Mouse (Mus musculus) E14TG2a.4 (cell line): Measurements from ENCODE around the gene Ccdc120.

Experiments
- H3K27me3 ChIP-seq: 2 replicates; pipeline ENCODE4 v1.6.1; 2014; ENCODE audit warnings: low read length, control low read depth; ENCODE audit not compliant: insufficient read depth
- H3K36me3 ChIP-seq: 2 replicates; pipeline ENCODE4 v1.6.1; 2014; ENCODE audit warnings: low read length, control low read depth; ENCODE audit not compliant: insufficient read depth
- H3K4me1 ChIP-seq: replicated peaks from 2 replicates; pipeline ENCODE4 v1.6.1; 2014; ENCODE audit warnings: low read depth, low read length, control low read depth
- H3K4me3 ChIP-seq: replicated peaks from 2 replicates; pipeline ENCODE4 v1.5.1; 2014; ENCODE audit warnings: mild to moderate bottlenecking, low read length
- H3K9me3 ChIP-seq: 2 replicates; pipeline ENCODE4 v1.6.1; 2014; ENCODE audit warnings: low read length, control low read depth
- CTCF ChIP-seq: conservative IDR thresholded peaks from 2 replicates; pipeline ENCODE4 v1.5.1; 2014; ENCODE audit warnings: low read length
- NANOG ChIP-seq: IDR thresholded peaks from 2 replicates; pipeline ENCODE4 v1.6.1; 2014; ENCODE audit warnings: borderline replicate concordance, low read length, mixed read lengths
- POU5F1 ChIP-seq: IDR thresholded peaks from 2 replicates; pipeline ENCODE4 v1.6.1; 2014; ENCODE audit warnings: low read length, borderline replicate concordance

The Ccdc120 gene

GRCm38 (mm10) chrX:7778450-7779244 is 27.9 kb upstream of the Ccdc120 start:
- no peaks in the 10 kb centered on the region for H3K27me3 ChIP-seq
- H3K4me1 ChIP-seq, result peaks cover 37% of the 10 kb centered on the region
- H3K36me3 ChIP-seq, result peaks cover 21% of the 10 kb centered on the region
- H3K9me3 ChIP-seq, result no peaks in the 10 kb centered on the region
- H3K4me3 ChIP-seq, result no peak overlapping the region
- TF ChIP-seq POU5F1 (no peak), NANOG (no peak), CTCF (no peak)

GRCm38 (mm10) chrX:7776329-7777082 is 25.8 kb upstream of the Ccdc120 start:
- peaks cover 42% of the 10 kb centered on the region for H3K36me3 ChIP-seq
- H3K27me3 ChIP-seq, result no peaks in the 10 kb centered on the region
- no peaks in the 10 kb centered on the region for H3K9me3 ChIP-seq
- peaks cover 57% of the 10 kb centered on the region for H3K4me1 ChIP-seq
- TF ChIP-seq POU5F1 (no peak), CTCF (peak; percentile 90)
- no peak overlapping the region for H3K4me3 ChIP-seq

GRCm38 (mm10) chrX:7775501-7776205 is 24.9 kb upstream of the Ccdc120 start:
- TF ChIP-seq POU5F1, result no peak
- TF ChIP-seq NANOG, result no peak
- no peak for TF ChIP-seq CTCF
- no peaks in the 10 kb centered on the region for H3K27me3 ChIP-seq
- no peaks in the 10 kb centered on the region for H3K9me3 ChIP-seq
- no peak overlapping the region for H3K4me3 ChIP-seq
- peaks cover 50% of the 10 kb centered on the region for H3K36me3 ChIP-seq
- peaks cover 66% of the 10 kb centered on the region for H3K4me1 ChIP-seq

- Histone ChIP-seq H3K27me3 (no peaks in the 10 kb centered on the region), H3K4me3 (no peak overlapping the region), H3K4me1 (peaks cover 82% of the 10 kb centered on the region), H3K9me3 (no peaks in the 10 kb centered on the region), H3K36me3 (peaks cover 79% of the 10 kb centered on the region)
- peak; percentile 39 for TF ChIP-seq CTCF
- TF ChIP-seq POU5F1, result no peak
Measured at GRCm38 (mm10) chrX:7772766-7773165, 22.1 kb upstream of the Ccdc120 start.

GRCm38 (mm10) chrX:7769302-7770017 is 18.8 kb upstream of the Ccdc120 start:
- Histone ChIP-seq H3K27me3 (no peaks in the 10 kb centered on the region), H3K36me3 (peaks cover 84% of the 10 kb centered on the region), H3K4me3 (no peak overlapping the region), H3K4me1 (peaks cover 81% of the 10 kb centered on the region), H3K9me3 (no peaks in the 10 kb centered on the region)
- TF ChIP-seq NANOG, result no peak
- TF ChIP-seq CTCF, result 0 out of 2 replicates have a peak, but pooled peaks have one; percentile 1
- no peak for TF ChIP-seq POU5F1

- H3K9me3 ChIP-seq, result no peaks in the 10 kb centered on the region
- TF ChIP-seq CTCF (no peak), POU5F1 (no peak), NANOG (no peak)
- peak overlapping the region; percentile 91 for H3K4me3 ChIP-seq
- no peaks in the 10 kb centered on the region for H3K27me3 ChIP-seq
- peaks cover 49% of the 10 kb centered on the region for H3K36me3 ChIP-seq
- H3K4me1 ChIP-seq, result peaks cover 47% of the 10 kb centered on the region
Measured at GRCm38 (mm10) chrX:7765764-7766163, 15.1 kb upstream of the Ccdc120 start.

- peak overlapping the region; percentile 91 for H3K4me3 ChIP-seq
- no peaks in the 10 kb centered on the region for H3K9me3 ChIP-seq
- no peaks in the 10 kb centered on the region for H3K27me3 ChIP-seq
- peaks cover 44% of the 10 kb centered on the region for H3K36me3 ChIP-seq
- TF ChIP-seq CTCF (no peak), NANOG (no peak), POU5F1 (no peak)
- peaks cover 43% of the 10 kb centered on the region for H3K4me1 ChIP-seq
Measured at GRCm38 (mm10) chrX:7765281-7765670, 14.6 kb upstream of the Ccdc120 start.

GRCm38 (mm10) chrX:7764657-7765280 is 14.1 kb upstream of the Ccdc120 start:
- peak overlapping the region; percentile 91 for H3K4me3 ChIP-seq
- H3K27me3 ChIP-seq, result no peaks in the 10 kb centered on the region
- H3K36me3 ChIP-seq, result peaks cover 39% of the 10 kb centered on the region
- no peaks in the 10 kb centered on the region for H3K9me3 ChIP-seq
- H3K4me1 ChIP-seq, result peaks cover 39% of the 10 kb centered on the region
- TF ChIP-seq NANOG (peak; percentile 79), POU5F1 (peak; percentile 85), CTCF (no peak)
